Mouse (Mus musculus) fat pad, adult 2 months (tissue): ENCODE results near the gene Psmd13.

Experiments used
- DNase-seq: peaks from one replicate; pipeline ENCODE4 v3.0.0-alpha.2; 2011; ENCODE audit warnings: low read depth, low spot score; ENCODE audit errors: extremely low read depth

Psmd13 gene

GRCm38 (mm10) chr7:140941222-140942051, 59.7 kb downstream of the Psmd13 start, which contains the start of gene Pgghg:
Gene Pgghg, plus strand, starts transcription at chr7:140941391.
- DNase-seq, result no peak

GRCm38 (mm10) chr7:140942341-140942740, 60.6 kb downstream of the Psmd13 start:
- DNase-seq, result no peak

GRCm38 (mm10) chr7:140942811-140943210, 61.0 kb downstream of the Psmd13 start:
- no peak for DNase-seq

- DNase-seq, result no peak
Observed at GRCm38 (mm10) chr7:140943356-140943755, 61.6 kb downstream of the Psmd13 start.

- DNase-seq, result no peak
Observed at GRCm38 (mm10) chr7:140944236-140944635, 62.5 kb downstream of the Psmd13 start.

- DNase-seq, result no peak
Observed at GRCm38 (mm10) chr7:140945247-140945646, 63.5 kb downstream of the Psmd13 start.

GRCm38 (mm10) chr7:140946311-140946710, 64.5 kb downstream of the Psmd13 start:
- no peak for DNase-seq

- no peak for DNase-seq
Observed at GRCm38 (mm10) chr7:140946980-140947379, 65.2 kb downstream of the Psmd13 start.

- DNase-seq, result no peak
Observed at GRCm38 (mm10) chr7:140948161-140948560, 66.4 kb downstream of the Psmd13 start.
